Mouse (Mus musculus): ENCODE results near the gene Ctnnbl1.

DNA sequence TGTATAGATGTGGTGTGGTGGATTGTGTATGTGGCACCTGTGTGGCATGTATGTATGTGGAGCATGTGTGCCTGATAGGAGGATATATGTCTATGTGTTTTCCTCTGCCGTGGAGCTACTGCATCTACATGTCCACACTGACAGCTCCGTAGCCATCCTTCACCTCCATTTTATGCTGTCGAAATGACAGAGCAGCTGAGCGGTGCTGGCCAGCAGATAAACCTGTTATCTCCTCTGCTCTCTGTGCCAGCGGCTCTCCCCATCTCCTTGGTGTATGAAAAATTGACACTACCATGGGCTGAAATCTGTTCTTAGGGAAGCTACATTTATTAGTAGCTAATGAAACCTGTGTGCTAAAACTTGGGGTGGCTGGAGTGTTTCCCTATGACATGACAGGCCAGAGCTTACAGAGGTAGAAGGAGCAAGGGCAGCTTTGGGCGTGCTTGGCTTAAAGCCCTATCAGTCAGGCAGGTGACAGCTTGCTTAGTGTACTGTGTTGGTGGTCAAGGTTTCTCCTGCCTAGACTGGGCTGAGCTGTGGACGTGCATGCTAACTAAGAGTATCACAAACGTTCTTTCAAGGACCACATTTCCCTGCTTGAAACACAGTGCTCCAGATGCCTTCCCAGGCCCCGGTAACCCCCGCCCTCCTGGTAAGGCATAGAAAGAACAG is 124.2 kb downstream of the Ctnnbl1 start:
- no peak for TF ChIP-seq CTCF (IDR thresholded peaks at IDR 0.05; ENCODE audit: low read depth)
- no peak for TF ChIP-seq EP300 (IDR thresholded peaks at IDR 0.05; ENCODE audit: low read depth)

All from liver, embryonic 14.5 days (tissue).